Mouse (Mus musculus) cerebellum, adult 2 months (tissue): ENCODE data around the gene Six3.

ENCODE experiments used
- CTCF ChIP-seq: fragments of 200-500 bp; IDR thresholded peaks from 2 replicates; pipeline ENCODE4 v1.5.1; 2011; ENCODE audit warnings: low read depth, mild to moderate bottlenecking, control low read depth, low read length, moderate library complexity, borderline replicate concordance; ENCODE audit not compliant: insufficient read depth
- POLR2A ChIP-seq: fragments of 200-500 bp; IDR thresholded peaks from 2 replicates; pipeline ENCODE4 v1.6.1; 2011; ENCODE audit warnings: low read length, control low read depth, borderline replicate concordance; ENCODE audit not compliant: insufficient read depth

- no peak for TF ChIP-seq POLR2A
- TF ChIP-seq CTCF: no peak
Measured at GRCm38 (mm10) chr17:85609094-85609425, 4.3 kb upstream of the Six3 start.
